Mouse (Mus musculus) urinary bladder, postnatal 14 days (tissue): ENCODE results near the gene Gpr85.

ENCODE experiments used
- DNase-seq: peaks from one replicate; pipeline ENCODE4 v3.0.0; 2021; ENCODE audit warnings: low spot score

The Gpr85 gene

GRCm38 (mm10) chr6:13816661-13817060 is 23.1 kb downstream of the Gpr85 start:
- DNase-seq: no peak

GRCm38 (mm10) chr6:13812157-13812556 is 27.6 kb downstream of the Gpr85 start:
- DNase-seq: no peak

- no peak for DNase-seq
Measured at GRCm38 (mm10) chr6:13800071-13800470, 39.7 kb downstream of the Gpr85 start.

- DNase-seq: no peak
Measured at GRCm38 (mm10) chr6:13797389-13797788, 42.4 kb downstream of the Gpr85 start.
